Mouse (Mus musculus) layer of hippocampus, adult 6 months (tissue): Measurements from ENCODE around the gene Zic4. TPM values are rescaled to one million over a fixed set of nuclear protein-coding genes. Genes with fewer than 3 reads are reported as not detected.

ENCODE experiments used
- long read RNA-seq, 2 experiments: library from polyadenylated mRNA; unstranded; transcript quantifications; one replicate each; pipeline ENCODE4 v2.0.0; 2019 to 2020
- polyA plus RNA-seq: library from polyadenylated mRNA; unstranded; fragments of <200 nt; fragmentation: Nextera tagmentation; gene quantifications from 2 replicates; pipeline ENCODE4 v1.2.3, GENCODE M21; 2021

The Zic4 gene
- 4.4 and 4.6 TPM in 2 replicates for polyA plus RNA-seq
- long read RNA-seq, experiment 1, partial matches to known transcripts, result 2 of 6 reads
- long read RNA-seq, experiment 1, other reads (novel, unspliced or antisense), result 2 of 6 reads
- long read RNA-seq, experiment 2, partial matches to known transcripts, result 0 of 8 reads
- long read RNA-seq, experiment 2, other reads (novel, unspliced or antisense), result 5 of 8 reads

GRCm38 (mm10) chr9:91361856-91362601, at the start of gene Zic4:
Zic4 (plus strand) TSS chr9:91362413.

GRCm38 (mm10) chr9:91365664-91366063, 3.5 kb downstream of the Zic4 start, which contains the start of gene Zic1:
Zic1 (minus strand) TSS chr9:91365810.

Other genes starting within 250 kb of the Zic4 start
- 4.4 and 4.5 TPM in 2 replicates for gene Zic1, start 3.4 kb downstream of the Zic4 start, polyA plus RNA-seq